22 mouse cellular contexts compared by ENCODE assay signal in genomic region chr2:144617074-144617874, GRCm38 (mm10). TPM values are rescaled to one million over a fixed set of nuclear protein-coding genes. Genes with fewer than 3 reads are reported as not detected.
DNase-seq lines count a peak whose midpoint lies in the region; ATAC-seq and TF ChIP-seq lines count a peak whose summit lies in the region.
"Had no signal": no experiment of that assay in that cellular context is flagged by ENCODE, and none has a peak within 500 bp of the region (broad histone marks: within the 10 kb centered on the region; RNA-seq: fewer than 3 reads in every experiment).

No protein-coding gene starts in this region.

- ATAC-seq in limb, embryonic 11.5 days (ENCODE audit: insufficient number of reproducible peaks, low FRiP score, low TSS enrichment, low read depth), result no peak
- ATAC-seq in liver, embryonic 11.5 days (replicated peaks; ENCODE audit: low FRiP score), result peak; percentile 84
- ATAC-seq in liver, postnatal 0 days, result no peak
- ATAC-seq in midbrain, embryonic 11.5 days (ENCODE audit: low FRiP score), result no peak
- ATAC-seq: forebrain, embryonic 13.5 days; hindbrain, embryonic 16.5 days had no signal

- no peaks in the 10 kb centered on the region for H3K9me3 ChIP-seq in limb, embryonic 11.5 days (ENCODE audit: control insufficient read depth, low read length)
- H3K9me3 ChIP-seq in limb, embryonic 10.5 days (replicated peaks), result no peaks in the 10 kb centered on the region
- H3K9me3 ChIP-seq in liver, embryonic 11.5 days (ENCODE audit: control insufficient read depth, low read length), result no peaks in the 10 kb centered on the region
- no peaks in the 10 kb centered on the region for H3K9me3 ChIP-seq in liver, postnatal 0 days (ENCODE audit: low read length)
- H3K9me3 ChIP-seq in midbrain, embryonic 11.5 days (ENCODE audit: control insufficient read depth, low read length), result no peaks in the 10 kb centered on the region
- H3K9me3 ChIP-seq: forebrain, embryonic 13.5 days; hindbrain, embryonic 10.5 days; limb, embryonic 15.5 days; megakaryocyte, embryonic 14.5 days had no signal

- no peaks in the 10 kb centered on the region for H3K4me1 ChIP-seq in limb, embryonic 11.5 days (ENCODE audit: control insufficient read depth, insufficient read depth, low read length)
- H3K4me1 ChIP-seq in limb, embryonic 10.5 days, result no peaks in the 10 kb centered on the region
- H3K4me1 ChIP-seq in liver, embryonic 11.5 days (replicated peaks; ENCODE audit: control insufficient read depth, insufficient read depth, low read length), result peaks cover 5% of the 10 kb centered on the region
- no peaks in the 10 kb centered on the region for H3K4me1 ChIP-seq in liver, postnatal 0 days (ENCODE audit: insufficient read depth)
- no peaks in the 10 kb centered on the region for H3K4me1 ChIP-seq in midbrain, embryonic 11.5 days (ENCODE audit: control insufficient read depth, insufficient read depth, low read length)
- H3K4me1 ChIP-seq: forebrain, embryonic 13.5 days; limb, embryonic 15.5 days had no signal

- no peak overlapping the region for H3K9ac ChIP-seq in limb, embryonic 11.5 days (ENCODE audit: low read length)
- no peak overlapping the region for H3K9ac ChIP-seq in liver, embryonic 11.5 days (ENCODE audit: low read depth, low read length)
- H3K9ac ChIP-seq in liver, postnatal 0 days (replicated peaks), result no peak overlapping the region
- no peak overlapping the region for H3K9ac ChIP-seq in midbrain, embryonic 11.5 days (ENCODE audit: low read length)
- H3K9ac ChIP-seq: forebrain, embryonic 13.5 days; limb, embryonic 15.5 days had no signal

- DNase-seq in limb, embryonic 11.5 days (ENCODE audit: low spot score), result peak; percentile 18
- DNase-seq in limb, embryonic 10.5 days (ENCODE audit: low spot score), result no peak
- no peak for DNase-seq in liver, embryonic 11.5 days (ENCODE audit: low spot score)
- peak; percentile 9 for DNase-seq in liver, postnatal 0 days
- DNase-seq in thymus, postnatal 25 days, result no peak
- DNase-seq in urinary bladder, postnatal 36 days (ENCODE audit: low spot score in 2 of 2), result no peak
- DNase-seq in retina, postnatal 1 day, result no peak
- no peak for DNase-seq in midbrain, embryonic 11.5 days (ENCODE audit: low spot score, missing footprints)
- DNase-seq: adrenal gland, postnatal 10 days; cerebellum, adult 8-10 months; cerebellum, postnatal 36 days; gastrocnemius, postnatal 10 days; heart, postnatal 10 days; kidney, adult 18-20 months; layer of hippocampus, adult 9-11 months had no signal

- WGBS in limb, embryonic 11.5 days, result 89% methylated on average over 16 of the region's 16 CpGs
- 90% methylated on average over 16 of the region's 16 CpGs for whole genome bisulfite sequencing in limb, embryonic 10.5 days
- 65% methylated on average over 16 of the region's 16 CpGs for WGBS in liver, embryonic 11.5 days
- WGBS in liver, postnatal 0 days (ENCODE audit: insufficient replicate concordance), result 68% methylated on average over 16 of the region's 16 CpGs
- 93% methylated on average over 16 of the region's 16 CpGs for WGBS in midbrain, embryonic 11.5 days

- TF ChIP-seq EP300 in liver, postnatal 0 days (IDR thresholded peaks at IDR 0.05; ENCODE audit: low read depth), result no peak

- no peak overlapping the region for H3K4me3 ChIP-seq in limb, embryonic 11.5 days (ENCODE audit: low read depth, low read length)
- H3K4me3 ChIP-seq in limb, embryonic 10.5 days, result no peak overlapping the region
- no peak overlapping the region for H3K4me3 ChIP-seq in liver, embryonic 11.5 days (ENCODE audit: low read depth, low read length)
- H3K4me3 ChIP-seq in liver, postnatal 0 days (ENCODE audit: low read depth, low read length), result no peak overlapping the region
- H3K4me3 ChIP-seq in midbrain, embryonic 11.5 days (ENCODE audit: low read depth, low read length), result no peak overlapping the region
- H3K4me3 ChIP-seq: forebrain, embryonic 13.5 days; hindbrain, embryonic 10.5 days; limb, embryonic 15.5 days; megakaryocyte, embryonic 14.5 days had no signal

- H3K27me3 ChIP-seq in limb, embryonic 11.5 days (ENCODE audit: control insufficient read depth, insufficient read depth, low read length), result no peaks in the 10 kb centered on the region
- H3K27me3 ChIP-seq in limb, embryonic 10.5 days (ENCODE audit: low read depth, poor library complexity, severe bottlenecking), result no peaks in the 10 kb centered on the region
- no peaks in the 10 kb centered on the region for H3K27me3 ChIP-seq in liver, embryonic 11.5 days (replicated peaks; ENCODE audit: control insufficient read depth, insufficient read depth, low read length)
- no peaks in the 10 kb centered on the region for H3K27me3 ChIP-seq in liver, postnatal 0 days (ENCODE audit: insufficient read depth, low read length)
- no peaks in the 10 kb centered on the region for H3K27me3 ChIP-seq in midbrain, embryonic 11.5 days (ENCODE audit: control insufficient read depth, insufficient read depth, low read length)
- H3K27me3 ChIP-seq: forebrain, embryonic 13.5 days; limb, embryonic 15.5 days; megakaryocyte, embryonic 14.5 days had no signal

- no peak overlapping the region for H3K27ac ChIP-seq in limb, embryonic 11.5 days (replicated peaks; ENCODE audit: low read depth, low read length)
- no peak overlapping the region for H3K27ac ChIP-seq in limb, embryonic 10.5 days
- H3K27ac ChIP-seq in liver, embryonic 11.5 days (ENCODE audit: low read depth, low read length), result no peak overlapping the region
- H3K27ac ChIP-seq in liver, postnatal 0 days (ENCODE audit: low read depth), result no peak overlapping the region
- no peak overlapping the region for H3K27ac ChIP-seq in midbrain, embryonic 11.5 days (ENCODE audit: low read depth, low read length)
- H3K27ac ChIP-seq: forebrain, embryonic 13.5 days; hindbrain, embryonic 10.5 days; kidney, postnatal 0 days; limb, embryonic 15.5 days had no signal

- TF ChIP-seq CTCF in liver, postnatal 0 days (IDR thresholded peaks at IDR 0.05; ENCODE audit: low read depth), result no peak

- no peaks in the 10 kb centered on the region for H3K36me3 ChIP-seq in limb, embryonic 11.5 days (ENCODE audit: control insufficient read depth, insufficient read depth, low read length)
- no peaks in the 10 kb centered on the region for H3K36me3 ChIP-seq in limb, embryonic 10.5 days
- no peaks in the 10 kb centered on the region for H3K36me3 ChIP-seq in liver, embryonic 11.5 days (ENCODE audit: control insufficient read depth, insufficient read depth, low read length)
- no peaks in the 10 kb centered on the region for H3K36me3 ChIP-seq in liver, postnatal 0 days (replicated peaks; ENCODE audit: insufficient read depth, low read length)
- no peaks in the 10 kb centered on the region for H3K36me3 ChIP-seq in midbrain, embryonic 11.5 days (ENCODE audit: control insufficient read depth, insufficient read depth, low read length)
- H3K36me3 ChIP-seq: hindbrain, embryonic 10.5 days; limb, embryonic 15.5 days had no signal

- H3K4me2 ChIP-seq in limb, embryonic 11.5 days (ENCODE audit: low read depth, severe bottlenecking), result no peak overlapping the region
- H3K4me2 ChIP-seq in liver, embryonic 11.5 days, result peak overlapping the region; percentile 4; the same call in 1 of the 2 replicates
- no peak overlapping the region for H3K4me2 ChIP-seq in liver, postnatal 0 days (ENCODE audit: low read depth, low read length)
- H3K4me2 ChIP-seq in midbrain, embryonic 11.5 days, result no peak overlapping the region
- H3K4me2 ChIP-seq: forebrain, embryonic 13.5 days; heart, embryonic 11.5 days; limb, embryonic 15.5 days had no signal

RNA-seq across cellular contexts. Expression of gene Dtd1, which starts 17.6 kb away (rescaled TPM):
- 32.3 and 40.7 TPM in 2 replicates for polyA plus RNA-seq in limb, embryonic 11.5 days (2014; fragmentation: Nextera tagmentation; extraction: Ambion mirVana)
- 34.7 and 35.4 TPM in 2 replicates for polyA plus RNA-seq in limb, embryonic 10.5 days (2016; fragmentation: Nextera tagmentation; extraction: Ambion mirVana)
- 65.2 and 65.9 TPM in 2 replicates for polyA plus RNA-seq in liver, embryonic 11.5 days (2014; fragmentation: Nextera tagmentation; extraction: Ambion mirVana)
- polyA plus RNA-seq in liver, postnatal 0 days (2015; fragmentation: Nextera tagmentation; extraction: Ambion mirVana), result 16.5 and 17.1 TPM in 2 replicates
- polyA plus RNA-seq in midbrain, embryonic 11.5 days (2014; fragmentation: Nextera tagmentation; extraction: Ambion mirVana), result 36.4 and 40.1 TPM in 2 replicates

RNA-seq across cellular contexts. Expression of gene Smim26, which starts 23.4 kb away (rescaled TPM):
- 35.6 and 39.7 TPM in 2 replicates for polyA plus RNA-seq in limb, embryonic 11.5 days (2014; fragmentation: Nextera tagmentation; extraction: Ambion mirVana)
- 24.0 and 30.7 TPM in 2 replicates for polyA plus RNA-seq in limb, embryonic 10.5 days (2016; fragmentation: Nextera tagmentation; extraction: Ambion mirVana)
- 43.6 and 47.2 TPM in 2 replicates for polyA plus RNA-seq in liver, embryonic 11.5 days (2014; fragmentation: Nextera tagmentation; extraction: Ambion mirVana)
- polyA plus RNA-seq in liver, postnatal 0 days (2015; fragmentation: Nextera tagmentation; extraction: Ambion mirVana), result 35.6 and 39.6 TPM in 2 replicates
- 42.7 and 44.5 TPM in 2 replicates for polyA plus RNA-seq in midbrain, embryonic 11.5 days (2014; fragmentation: Nextera tagmentation; extraction: Ambion mirVana)

Comparison
In these comparisons a context has a peak if more than half of its experiments do, and no peak if none do; other contexts are left out.
1. DNase-seq: peak in limb, embryonic 11.5 days (single experiment) and liver, postnatal 0 days (single experiment); none in limb, embryonic 10.5 days (single experiment), liver, embryonic 11.5 days (single experiment), thymus, postnatal 25 days (single experiment), urinary bladder, postnatal 36 days (0 of 2), retina, postnatal 1 day (single experiment) and midbrain, embryonic 11.5 days (single experiment).